In the genomic region with DNA sequence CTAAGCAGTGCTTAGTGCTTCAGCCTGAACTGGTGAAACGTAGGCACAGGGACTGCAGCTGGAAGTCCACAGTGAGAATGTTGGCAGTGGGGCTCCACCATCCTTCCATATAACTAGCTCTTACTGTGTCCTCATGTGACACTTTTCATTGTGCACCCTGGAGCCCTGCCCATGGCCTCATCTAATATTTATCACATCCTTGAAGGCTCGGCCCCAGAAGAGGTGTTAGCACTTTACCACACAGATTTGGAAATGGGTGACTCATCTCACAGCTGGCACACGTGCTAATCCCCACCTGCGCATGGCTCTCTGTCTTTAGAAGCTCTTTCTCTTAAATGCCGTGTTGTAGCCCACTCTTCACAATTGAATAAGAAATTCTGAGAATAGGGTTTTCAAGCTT, we compare ENCODE assay signal across 21 mouse cellular contexts.
DNase-seq lines count a peak whose midpoint lies in the region; ATAC-seq and TF ChIP-seq lines count a peak whose summit lies in the region.
"Had no signal": no experiment of that assay in that cellular context is flagged by ENCODE, and none has a peak within 500 bp of the region (broad histone marks: within the 10 kb centered on the region; RNA-seq: fewer than 3 reads in every experiment).

No protein-coding gene starts in this region.

- no peak overlapping the region for H3K4me2 ChIP-seq in hindbrain, embryonic 15.5 days
- no peak overlapping the region for H3K4me2 ChIP-seq in hindbrain, postnatal 0 days (ENCODE audit: low read depth, low read length)
- H3K4me2 ChIP-seq in kidney, embryonic 16.5 days (replicated peaks; ENCODE audit: low read depth, low read length), result no peak overlapping the region
- H3K4me2 ChIP-seq: embryonic facial prominence, embryonic 13.5 days; forebrain, embryonic 15.5 days; heart, embryonic 13.5 days; hindbrain, embryonic 13.5 days; limb, embryonic 12.5 days; liver, embryonic 12.5 days had no signal

- H3K27ac ChIP-seq in hindbrain, embryonic 15.5 days (replicated peaks), result no peak overlapping the region
- H3K27ac ChIP-seq in hindbrain, postnatal 0 days, result no peak overlapping the region
- H3K27ac ChIP-seq in kidney, embryonic 16.5 days (ENCODE audit: low read length), result no peak overlapping the region
- H3K27ac ChIP-seq: embryonic facial prominence, embryonic 13.5 days; forebrain, embryonic 15.5 days; heart, embryonic 13.5 days; hindbrain, embryonic 13.5 days; kidney, postnatal 0 days; limb, embryonic 12.5 days; liver, embryonic 12.5 days; midbrain, embryonic 10.5 days had no signal

- no peak overlapping the region for H3K9ac ChIP-seq in hindbrain, embryonic 15.5 days
- H3K9ac ChIP-seq in hindbrain, postnatal 0 days (replicated peaks; ENCODE audit: low read length), result no peak overlapping the region
- no peak overlapping the region for H3K9ac ChIP-seq in kidney, embryonic 16.5 days (replicated peaks; ENCODE audit: low read length)
- H3K9ac ChIP-seq: embryonic facial prominence, embryonic 13.5 days; forebrain, embryonic 15.5 days; heart, embryonic 13.5 days; hindbrain, embryonic 13.5 days; limb, embryonic 12.5 days; liver, embryonic 12.5 days had no signal

- 0 out of 2 replicates have a peak, but pooled peaks have one; percentile 23 for ATAC-seq in hindbrain, embryonic 15.5 days (ENCODE audit: low FRiP score, low read depth)
- no peak for ATAC-seq in hindbrain, postnatal 0 days
- no peak for ATAC-seq in G1E (ENCODE audit: extremely low read depth, insufficient number of reproducible peaks, low FRiP score, poor library complexity, severe bottlenecking)
- no peak for ATAC-seq in kidney, embryonic 16.5 days (ENCODE audit: low FRiP score, low TSS enrichment)
- ATAC-seq: CD4-positive, CD25-positive, alpha-beta regulatory T cell, adult 4 months; forebrain, embryonic 15.5 days; intestine, embryonic 16.5 days; liver, embryonic 12.5 days had no signal

- H3K36me3 ChIP-seq in hindbrain, embryonic 15.5 days, result peaks cover 19% of the 10 kb centered on the region
- H3K36me3 ChIP-seq in hindbrain, postnatal 0 days (ENCODE audit: insufficient read depth, low read length), result peaks cover 24% of the 10 kb centered on the region; the same call in 1 of the 2 replicates
- H3K36me3 ChIP-seq in G1E (replicated peaks), result no peaks in the 10 kb centered on the region
- peaks cover 12% of the 10 kb centered on the region for H3K36me3 ChIP-seq in kidney, embryonic 16.5 days (ENCODE audit: insufficient read depth, low read length)
- H3K36me3 ChIP-seq: liver, embryonic 12.5 days had no signal

- DNase-seq in adrenal gland, adult 8-10 months, result peak; percentile 11
- no peak for DNase-seq in adrenal gland, postnatal 4 days (ENCODE audit: low spot score in 2 of 2)
- no peak for DNase-seq in hindbrain, postnatal 0 days (ENCODE audit: low spot score)
- DNase-seq in G1E (ENCODE audit: low spot score), result no peak
- peak; percentile 17 to 42 for DNase-seq in heart, postnatal 14 days
- DNase-seq in cerebellum, postnatal 4 days (ENCODE audit: low spot score in 2 of 2), result no peak
- DNase-seq: cerebellum, postnatal 10 days; lung, adult 2 months; right cerebral cortex, postnatal 4 days had no signal

- TF ChIP-seq CTCF in hindbrain, postnatal 0 days (IDR thresholded peaks at IDR 0.05; ENCODE audit: low read depth), result no peak
- 0 out of 2 replicates have a peak, but pooled peaks have one; percentile 4 for TF ChIP-seq CTCF in G1E (IDR thresholded peaks at IDR 0.05; ENCODE audit: low read depth, low read length)

- WGBS in hindbrain, embryonic 15.5 days, result 85% methylated on average over 5 of the region's 5 CpGs
- 83% methylated on average over 5 of the region's 5 CpGs for WGBS in hindbrain, postnatal 0 days
- WGBS in kidney, embryonic 16.5 days, result 88% methylated on average over 5 of the region's 5 CpGs

- no peaks in the 10 kb centered on the region for H3K9me3 ChIP-seq in hindbrain, embryonic 15.5 days
- H3K9me3 ChIP-seq in hindbrain, postnatal 0 days (ENCODE audit: low read length), result no peaks in the 10 kb centered on the region
- H3K9me3 ChIP-seq in G1E (replicated peaks), result no peaks in the 10 kb centered on the region
- no peaks in the 10 kb centered on the region for H3K9me3 ChIP-seq in kidney, embryonic 16.5 days (ENCODE audit: low read length)
- H3K9me3 ChIP-seq: embryonic facial prominence, embryonic 13.5 days; forebrain, embryonic 15.5 days; heart, embryonic 13.5 days; hindbrain, embryonic 13.5 days; limb, embryonic 12.5 days; liver, embryonic 12.5 days; midbrain, embryonic 10.5 days had no signal

- intact Hi-C loops in heart, postnatal 14 days (cut with DNase I), result loop anchor here (10.0 kb wide), 1 partner anchor 384 kb away; no protein-coding TSS in a partner anchor

- no peak overlapping the region for H3K4me3 ChIP-seq in hindbrain, embryonic 15.5 days
- no peak overlapping the region for H3K4me3 ChIP-seq in hindbrain, postnatal 0 days (ENCODE audit: low read length)
- H3K4me3 ChIP-seq in G1E (ENCODE audit: low read depth, low read length), result no peak overlapping the region
- no peak overlapping the region for H3K4me3 ChIP-seq in kidney, embryonic 16.5 days (ENCODE audit: low read length)
- H3K4me3 ChIP-seq: embryonic facial prominence, embryonic 13.5 days; forebrain, embryonic 15.5 days; heart, embryonic 13.5 days; hindbrain, embryonic 13.5 days; limb, embryonic 12.5 days; liver, embryonic 12.5 days; midbrain, embryonic 10.5 days had no signal

- no peaks in the 10 kb centered on the region for H3K4me1 ChIP-seq in hindbrain, embryonic 15.5 days (replicated peaks)
- no peaks in the 10 kb centered on the region for H3K4me1 ChIP-seq in hindbrain, postnatal 0 days (ENCODE audit: insufficient read depth, low read length)
- H3K4me1 ChIP-seq in G1E (ENCODE audit: insufficient read depth, low read depth, low read length), result no peaks in the 10 kb centered on the region
- no peaks in the 10 kb centered on the region for H3K4me1 ChIP-seq in kidney, embryonic 16.5 days (ENCODE audit: insufficient read depth, low read length)
- H3K4me1 ChIP-seq: embryonic facial prominence, embryonic 13.5 days; forebrain, embryonic 15.5 days; hindbrain, embryonic 13.5 days; limb, embryonic 12.5 days; liver, embryonic 12.5 days; midbrain, embryonic 10.5 days had no signal

- no peaks in the 10 kb centered on the region for H3K27me3 ChIP-seq in hindbrain, embryonic 15.5 days
- no peaks in the 10 kb centered on the region for H3K27me3 ChIP-seq in hindbrain, postnatal 0 days (ENCODE audit: insufficient read depth, low read length)
- H3K27me3 ChIP-seq in G1E (ENCODE audit: insufficient read depth, low read length), result 0 out of 2 replicates have a peak, but pooled peaks cover 5% of the 10 kb centered on the region
- H3K27me3 ChIP-seq in kidney, embryonic 16.5 days (ENCODE audit: insufficient read depth, low read length), result no peaks in the 10 kb centered on the region
- H3K27me3 ChIP-seq: embryonic facial prominence, embryonic 13.5 days; forebrain, embryonic 15.5 days; heart, embryonic 13.5 days; hindbrain, embryonic 13.5 days; limb, embryonic 12.5 days; liver, embryonic 12.5 days had no signal

Comparison
In these comparisons a context has a peak if more than half of its experiments do, and no peak if none do; other contexts are left out.
1. DNase-seq: peak in adrenal gland, adult 8-10 months (single experiment) and heart, postnatal 14 days (2 of 2); none in adrenal gland, postnatal 4 days (0 of 2), hindbrain, postnatal 0 days (single experiment), G1E (single experiment) and cerebellum, postnatal 4 days (0 of 2).